Mouse (Mus musculus) ES-Bruce4 (cell line): ENCODE data around the gene Cdca7.

Experiments
- CTCF ChIP-seq: IDR thresholded peaks from one replicate; pipeline ENCODE4 v1.8.1; 2011; ENCODE audit warnings: low read depth, low read length
- EP300 ChIP-seq: IDR thresholded peaks from 2 replicates; pipeline ENCODE4 v1.6.1; 2011; ENCODE audit warnings: low read depth, low read length; ENCODE audit not compliant: insufficient read depth
- POLR2A ChIP-seq: IDR thresholded peaks from one replicate; pipeline ENCODE4 v1.8.1; 2011; ENCODE audit warnings: low read length; ENCODE audit not compliant: insufficient read depth

GRCm38 (mm10) chr2:72427288-72427687 lies 48.7 kb upstream of the Cdca7 start:
- TF ChIP-seq POLR2A (no peak), CTCF (no peak), EP300 (no peak)
